Mouse (Mus musculus) CH12.LX (cell line): Measurements from ENCODE around the gene Atxn7. TPM values are rescaled to one million over a fixed set of nuclear protein-coding genes. Genes with fewer than 3 reads are reported as not detected.
A peak's percentile ranks its signal among the peaks of the same experiment; 100 is the strongest.

Experiments
- DNase-seq: peaks from one replicate; pipeline ENCODE4 v3.0.0-alpha.2; 2013; ENCODE audit errors: extremely low read depth
- H3K27ac ChIP-seq: 2 replicates; pipeline ENCODE4 v1.5.1; 2012; ENCODE audit warnings: low read depth, mild to moderate bottlenecking, control low read depth, moderate library complexity; ENCODE audit not compliant: insufficient read depth
- H3K27me3 ChIP-seq: replicated peaks from 2 replicates; pipeline ENCODE3; 2012; ENCODE audit warnings: inconsistent platforms
- H3K36me3 ChIP-seq, 2 experiments: replicated peaks in 1 of 2; 2 replicates each; pipeline versions ENCODE3 to v1.6.1; 2012; ENCODE audit warnings: inconsistent platforms in 1 of 2, low read length in 1 of 2, mild to moderate bottlenecking in 1 of 2, mixed read lengths in 1 of 2, moderate library complexity in 1 of 2; ENCODE audit not compliant: control insufficient read depth in 1 of 2, insufficient read depth in 1 of 2
- H3K4me1 ChIP-seq, 2 experiments: 2 replicates each; pipeline ENCODE4 v1.6.1; 2012; ENCODE audit warnings: inconsistent platforms in 1 of 2, moderate library complexity in 1 of 2; ENCODE audit not compliant: insufficient read depth in 2 of 2, control insufficient read depth in 1 of 2
- H3K4me2 ChIP-seq: 2 replicates; pipeline ENCODE4 v1.6.1; 2012; ENCODE audit warnings: low read depth, mild to moderate bottlenecking, control low read depth; ENCODE audit not compliant: poor library complexity, insufficient read depth, severe bottlenecking
- H3K4me3 ChIP-seq, 3 experiments: fragments of 150-350 bp in 1 of 3; sonication (generic) in 1 of 3; replicated peaks in 1 of 3; 2 replicates each; pipeline versions ENCODE3 to v1.5.1; 2011 to 2012; ENCODE audit warnings: low read depth in 2 of 3, low read length in 2 of 3, mild to moderate bottlenecking in 2 of 3, moderate library complexity in 2 of 3, control low read depth in 1 of 3, improper control_type of control experiment in 1 of 3, inconsistent platforms in 1 of 3, mixed read lengths in 1 of 3; ENCODE audit not compliant: poor library complexity in 1 of 3
- H3K79me2 ChIP-seq: replicated peaks from 2 replicates; pipeline ENCODE4 v1.6.1; 2012; ENCODE audit warnings: mild to moderate bottlenecking, moderate library complexity; ENCODE audit not compliant: control insufficient read depth, poor library complexity, insufficient read depth, severe bottlenecking; ENCODE audit errors: extremely low read depth
- H3K9ac ChIP-seq: 2 replicates; pipeline ENCODE4 v1.6.1; 2012; ENCODE audit warnings: low read depth, mild to moderate bottlenecking, control low read depth, moderate library complexity; ENCODE audit not compliant: insufficient read depth
- H3K9me3 ChIP-seq: replicated peaks from 2 replicates; pipeline ENCODE3; 2012; ENCODE audit warnings: low read length, inconsistent platforms, mixed read lengths
- BHLHE40 ChIP-seq: IDR thresholded peaks from 2 replicates; pipeline ENCODE4 v1.6.1; 2011; ENCODE audit warnings: mild to moderate bottlenecking, low read depth, low read length, improper control_type of control experiment
- CHD2 ChIP-seq: IDR thresholded peaks from 2 replicates; pipeline ENCODE4 v1.6.1; 2011; ENCODE audit warnings: low read length, improper control_type of control experiment
- E2F4 ChIP-seq: IDR thresholded peaks from 2 replicates; pipeline ENCODE4 v1.6.1; 2011; ENCODE audit warnings: low read depth, low read length, improper control_type of control experiment; ENCODE audit not compliant: insufficient replicate concordance
- ELF1 ChIP-seq: IDR thresholded peaks from 2 replicates; pipeline ENCODE4 v1.6.1; 2014; ENCODE audit warnings: low read depth, mild to moderate bottlenecking, inconsistent platforms, low read length, improper control_type of control experiment
- EP300 ChIP-seq: IDR thresholded peaks from 2 replicates; pipeline ENCODE4 v1.6.1; 2011; ENCODE audit warnings: low read length, improper control_type of control experiment
- ETS1 ChIP-seq: conservative IDR thresholded peaks from 2 replicates; pipeline ENCODE4 v1.6.1; 2012; ENCODE audit warnings: low read depth, mild to moderate bottlenecking, inconsistent platforms, low read length, improper control_type of control experiment, moderate library complexity
- HCFC1 ChIP-seq: IDR thresholded peaks from 2 replicates; pipeline ENCODE4 v1.6.1; 2012; ENCODE audit warnings: low read depth, mild to moderate bottlenecking, inconsistent platforms, low read length, improper control_type of control experiment
- IRF4 ChIP-seq: IDR thresholded peaks from 2 replicates; pipeline ENCODE4 v1.6.1; 2014; ENCODE audit warnings: low read depth, mild to moderate bottlenecking, inconsistent platforms, low read length, improper control_type of control experiment
- KAT2A ChIP-seq: IDR thresholded peaks from 2 replicates; pipeline ENCODE4 v1.6.1; 2012; ENCODE audit warnings: low read length, improper control_type of control experiment, inconsistent platforms; ENCODE audit not compliant: insufficient replicate concordance
- MAX ChIP-seq: IDR thresholded peaks from 2 replicates; pipeline ENCODE4 v1.6.1; 2011; ENCODE audit warnings: low read length, improper control_type of control experiment
- MAZ ChIP-seq: IDR thresholded peaks from 2 replicates; pipeline ENCODE4 v1.6.1; 2012; ENCODE audit warnings: low read depth, mild to moderate bottlenecking, inconsistent platforms, low read length, improper control_type of control experiment, moderate library complexity
- MXI1 ChIP-seq: IDR thresholded peaks from 2 replicates; pipeline ENCODE4 v1.6.1; 2011; ENCODE audit warnings: mild to moderate bottlenecking, low read depth, low read length, improper control_type of control experiment
- NELFE ChIP-seq: IDR thresholded peaks from 2 replicates; pipeline ENCODE4 v1.6.1; 2011; ENCODE audit warnings: low read depth, low read length, improper control_type of control experiment
- PAX5 ChIP-seq: IDR thresholded peaks from 2 replicates; pipeline ENCODE4 v1.6.1; 2012; ENCODE audit warnings: low read length, inconsistent platforms, mixed read lengths
- POLR2A ChIP-seq: IDR thresholded peaks from 2 replicates; pipeline ENCODE4 v1.6.1; 2011; ENCODE audit warnings: low read depth, mild to moderate bottlenecking, improper control_type of control experiment, low read length
- POLR2AphosphoS2 ChIP-seq: IDR thresholded peaks from 2 replicates; pipeline ENCODE4 v1.6.1; 2011; ENCODE audit warnings: low read depth, low read length, improper control_type of control experiment
- SMC3 ChIP-seq: IDR thresholded peaks from 2 replicates; pipeline ENCODE4 v1.6.1; 2011; ENCODE audit warnings: low read depth, low read length, improper control_type of control experiment
- TBP ChIP-seq: conservative IDR thresholded peaks from 2 replicates; pipeline ENCODE4 v1.6.1; 2011; ENCODE audit warnings: low read depth, low read length, improper control_type of control experiment
- TCF12 ChIP-seq: IDR thresholded peaks from 2 replicates; pipeline ENCODE4 v1.6.1; 2014; ENCODE audit warnings: low read depth, mild to moderate bottlenecking, inconsistent platforms, low read length, improper control_type of control experiment
- UBTF ChIP-seq: IDR thresholded peaks from 2 replicates; pipeline ENCODE4 v1.6.1; 2012; ENCODE audit warnings: low read depth, mild to moderate bottlenecking, inconsistent platforms, low read length, improper control_type of control experiment, moderate library complexity
- USF1 ChIP-seq: IDR thresholded peaks from 2 replicates; pipeline ENCODE4 v1.6.1; 2014; ENCODE audit warnings: low read depth, mild to moderate bottlenecking, inconsistent platforms, low read length, improper control_type of control experiment
- USF2 ChIP-seq: conservative IDR thresholded peaks from 2 replicates; pipeline ENCODE4 v1.6.1; 2011; ENCODE audit warnings: low read depth, low read length, improper control_type of control experiment
- ZC3H11A ChIP-seq: IDR thresholded peaks from 2 replicates; pipeline ENCODE4 v1.6.1; 2012; ENCODE audit warnings: low read depth, mild to moderate bottlenecking, inconsistent platforms, low read length, improper control_type of control experiment
- ZKSCAN1 ChIP-seq: IDR thresholded peaks from 2 replicates; pipeline ENCODE4 v1.6.1; 2012; ENCODE audit warnings: low read depth, inconsistent platforms, low read length, improper control_type of control experiment, borderline replicate concordance
- ZMIZ1 ChIP-seq: IDR thresholded peaks from 2 replicates; pipeline ENCODE4 v1.6.1; 2012; ENCODE audit warnings: low read depth, mild to moderate bottlenecking, inconsistent platforms, low read length, improper control_type of control experiment
- ZNF384 ChIP-seq: IDR thresholded peaks from 2 replicates; pipeline ENCODE4 v1.6.1; 2012; ENCODE audit warnings: low read depth, low read length, improper control_type of control experiment, inconsistent platforms
- dilution Hi-C: fragments of 300-500 bp; cut with MboI; formaldehyde crosslinking; loops from 2 replicates; pipeline ENCODE4 v1.14.3; 2020; ENCODE audit warnings: low sequenced_read_pairs; ENCODE audit not compliant: extremely low pct_unique_long_range_greater_than_20kb, extremely low pct_ligation_motif_present
- in situ Hi-C: fragments of 300-500 bp; cut with MboI; formaldehyde crosslinking; loops from 3 replicates; pipeline ENCODE4 v1.14.3; 2019; ENCODE audit warnings: low sequenced_read_pairs, low pct_ligation_motif_present, low pct_unique_long_range_greater_than_20kb, mixed read lengths
- polyA plus RNA-seq: library from polyadenylated mRNA; unstranded; fragments of >175 nt; gene quantifications from 2 replicates; pipeline ENCODE4 v1.2.1, GENCODE M21; 2012; ENCODE audit warnings: low read depth; ENCODE audit not compliant: insufficient read length
- total RNA-seq, 2 experiments: library from RNA; depleted of rRNA; stranded (reverse); fragments of 300-350 nt in 1 of 2; fragments of >200 nt in 1 of 2; gene quantifications; 2 replicates each; pipeline ENCODE4 v1.2.3; 2012 to 2014

The Atxn7 gene
- total and polyA plus RNA-seq, 3 experiments: 2.1 to 6.6 (median 2.3) TPM

DNA sequence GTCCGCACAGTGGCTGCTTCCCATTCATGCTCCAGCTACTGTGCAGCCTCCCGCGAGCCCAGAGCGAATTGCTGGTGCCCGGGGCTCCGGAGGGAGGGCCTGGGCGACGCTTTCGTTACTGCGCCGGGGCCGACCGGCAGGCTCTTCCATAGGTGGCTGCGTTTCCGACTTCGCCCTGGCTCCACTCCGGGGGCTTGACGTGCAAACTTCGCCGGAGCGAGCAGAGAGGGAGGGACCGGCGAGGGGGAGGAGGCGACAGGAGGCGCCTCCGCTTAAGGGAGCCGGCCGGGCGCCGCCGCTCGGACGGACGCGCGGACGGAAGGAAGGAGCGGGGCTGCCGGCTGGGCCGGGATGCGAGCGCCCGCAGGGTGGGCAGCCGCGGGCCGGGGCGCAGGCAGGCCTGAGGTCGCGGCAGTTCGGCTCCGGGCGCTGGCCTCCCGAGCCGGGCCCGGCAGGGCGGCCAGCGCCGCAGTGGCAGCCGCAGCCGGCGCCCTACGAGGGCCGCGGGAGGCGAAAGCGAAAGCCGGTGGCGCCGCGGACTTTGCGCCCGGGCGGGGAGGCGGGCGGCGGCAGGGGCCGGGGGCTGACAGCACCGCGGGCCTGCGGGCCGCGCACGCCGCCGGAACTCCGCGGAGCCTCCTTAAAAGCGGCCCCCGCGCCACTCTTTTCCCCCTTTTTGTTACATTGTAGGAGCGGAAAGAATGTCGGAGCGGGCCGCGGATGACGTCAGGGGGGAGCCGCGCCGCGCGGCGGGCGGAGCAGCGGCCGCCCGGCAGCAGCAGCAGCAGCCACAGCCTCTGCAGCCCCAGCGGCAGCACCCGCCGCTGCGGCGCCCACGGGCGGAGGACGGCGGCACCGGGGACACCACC lies 51.4 kb downstream of the Atxn7 start:
- in situ Hi-C loops: no loop called here
- H3K27ac ChIP-seq: peak overlapping the region; percentile 45
- no peaks in the 10 kb centered on the region for H3K9me3 ChIP-seq
- dilution Hi-C loops: no loop called here
- peak overlapping the region; percentile 96 for H3K9ac ChIP-seq
- H3K79me2 ChIP-seq: no peaks in the 10 kb centered on the region
- no peak for TF ChIP-seq MXI1
- 0 out of 2 replicates have a peak, but pooled peaks have one; percentile 31 for TF ChIP-seq NELFE
- no peak for TF ChIP-seq CHD2
- peak; percentile 45 for TF ChIP-seq ZMIZ1
- TF ChIP-seq TCF12: peak; percentile 33; the same call in 1 of the 2 replicates
- no peak for TF ChIP-seq PAX5
- no peak for TF ChIP-seq USF1
- peak; percentile 14; the same call in 1 of the 2 replicates for TF ChIP-seq ELF1
- peak; percentile 67 for TF ChIP-seq POLR2A
- no peak for TF ChIP-seq KAT2A
- TF ChIP-seq ZNF384: no peak
- TF ChIP-seq UBTF: peak; percentile 96
- TF ChIP-seq ZC3H11A: no peak
- TF ChIP-seq ZKSCAN1: no peak
- TF ChIP-seq IRF4: no peak
- no peak for TF ChIP-seq TBP
- no peak for TF ChIP-seq BHLHE40
- H3K4me2 ChIP-seq: peak overlapping the region; percentile 33
- H3K4me1 ChIP-seq: peaks cover 0 to 10% of the 10 kb centered on the region in 2 experiments; a peak in 2 of 4 replicates
- H3K27me3 ChIP-seq: no peaks in the 10 kb centered on the region
- peak; percentile 68 for DNase-seq
- H3K4me3 ChIP-seq: peak overlapping the region; percentile 56 to 83 (median 76)
- peaks cover 0 to 11% of the 10 kb centered on the region in 2 experiments for H3K36me3 ChIP-seq

DNA sequence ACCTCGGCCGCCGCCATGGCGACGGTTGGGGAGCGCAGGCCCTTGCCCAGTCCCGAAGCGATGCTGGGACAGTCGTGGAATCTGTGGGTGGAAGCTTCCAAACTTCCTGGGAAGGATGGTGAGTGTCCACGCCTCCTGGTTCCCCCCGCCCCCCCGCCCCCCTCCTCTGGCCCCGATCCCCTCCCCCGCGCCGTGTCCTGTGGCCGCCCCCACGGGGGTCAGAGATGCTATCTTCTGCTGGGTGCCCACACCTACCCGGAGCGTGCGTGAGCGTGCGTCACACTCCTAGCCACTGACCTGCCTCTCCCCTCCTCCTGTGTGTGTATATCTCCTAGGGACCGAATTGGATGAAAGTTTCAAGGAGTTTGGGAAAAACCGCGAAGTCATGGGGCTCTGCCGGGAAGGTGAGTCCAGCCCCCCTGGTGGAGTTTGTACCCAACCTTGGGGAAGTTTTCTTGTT lies 52.0 kb downstream of the Atxn7 start:
- Histone ChIP-seq H3K4me2 (peak overlapping the region; percentile 57), H3K9ac (peak overlapping the region; percentile 96), H3K9me3 (no peaks in the 10 kb centered on the region), H3K4me1 (peaks cover 0 to 10% of the 10 kb centered on the region in 2 experiments; a peak in 2 of 4 replicates), H3K27ac (peak overlapping the region; percentile 45), H3K4me3 (peak overlapping the region; percentile 56 to 83 (median 76)), H3K36me3 (peaks cover 0 to 17% of the 10 kb centered on the region in 2 experiments), H3K27me3 (no peaks in the 10 kb centered on the region), H3K79me2 (no peaks in the 10 kb centered on the region)
- dilution Hi-C loops: no loop called here
- DNase-seq: peak; percentile 13
- in situ Hi-C loops: no loop called here
- no peak for TF ChIP-seq HCFC1
- no peak for TF ChIP-seq MAX
- no peak for TF ChIP-seq ZNF384
- no peak for TF ChIP-seq POLR2AphosphoS2
- no peak for TF ChIP-seq IRF4
- TF ChIP-seq ELF1: no peak
- no peak for TF ChIP-seq ZC3H11A
- no peak for TF ChIP-seq MAZ
- TF ChIP-seq USF2: no peak
- no peak for TF ChIP-seq PAX5
- no peak for TF ChIP-seq EP300
- no peak for TF ChIP-seq SMC3
- TF ChIP-seq ETS1: no peak
- no peak for TF ChIP-seq E2F4
